Mouse (Mus musculus): ENCODE data around the gene Minpp1. TPM values are rescaled to one million over a fixed set of nuclear protein-coding genes. Genes with fewer than 3 reads are reported as not detected.
"Not testable (repeated sequence)": the region's sequence is repeated elsewhere in the genome, so short reads cannot be mapped to it uniquely, and the experiment has no call there.

Minpp1 gene
- polyA plus RNA-seq, 1 experiment from 2014 or later = 62.9 TPM

- no peak overlapping the region for H3K27ac ChIP-seq
- H3K27me3 ChIP-seq = no peaks in the 10 kb centered on the region
- WGBS = 80% methylated on average over 13 of the region's 13 CpGs
- H3K9me3 ChIP-seq = no peaks in the 10 kb centered on the region
- ATAC-seq (ENCODE audit: borderline replicate concordance, extremely low read depth, low FRiP score, low TSS enrichment) = no peak; the same call in 1 of the 2 replicates
- H3K9ac ChIP-seq = no peak overlapping the region
- no peaks in the 10 kb centered on the region for H3K4me1 ChIP-seq
- no peak overlapping the region for H3K4me2 ChIP-seq
- no peak overlapping the region for H3K4me3 ChIP-seq
- no peaks in the 10 kb centered on the region for H3K36me3 ChIP-seq
Measured at GRCm38 (mm10) chr19:32470570-32471263, 14.9 kb upstream of the Minpp1 start.

- Histone ChIP-seq H3K4me1 (no peaks in the 10 kb centered on the region), H3K4me3 (no peak overlapping the region), H3K36me3 (no peaks in the 10 kb centered on the region), H3K4me2 (no peak overlapping the region), H3K27ac (no peak overlapping the region), H3K27me3 (no peaks in the 10 kb centered on the region), H3K9ac (no peak overlapping the region), H3K9me3 (no peaks in the 10 kb centered on the region)
- ATAC-seq (ENCODE audit: borderline replicate concordance, extremely low read depth, low FRiP score, low TSS enrichment) = no peak
- WGBS = 59% methylated on average over 12 of the region's 12 CpGs
Measured at GRCm38 (mm10) chr19:32476016-32476711, 9.4 kb upstream of the Minpp1 start.

- Histone ChIP-seq H3K27ac (no peak overlapping the region), H3K9ac (no peak overlapping the region), H3K36me3 (no peaks in the 10 kb centered on the region), H3K4me3 (no peak overlapping the region), H3K4me2 (no peak overlapping the region), H3K9me3 (no peaks in the 10 kb centered on the region), H3K27me3 (no peaks in the 10 kb centered on the region), H3K4me1 (no peaks in the 10 kb centered on the region)
- 65% methylated on average over 4 of the region's 4 CpGs for WGBS
- no peak for ATAC-seq (ENCODE audit: borderline replicate concordance, extremely low read depth, low FRiP score, low TSS enrichment)
Measured at GRCm38 (mm10) chr19:32476712-32477052, 8.9 kb upstream of the Minpp1 start.

DNA sequence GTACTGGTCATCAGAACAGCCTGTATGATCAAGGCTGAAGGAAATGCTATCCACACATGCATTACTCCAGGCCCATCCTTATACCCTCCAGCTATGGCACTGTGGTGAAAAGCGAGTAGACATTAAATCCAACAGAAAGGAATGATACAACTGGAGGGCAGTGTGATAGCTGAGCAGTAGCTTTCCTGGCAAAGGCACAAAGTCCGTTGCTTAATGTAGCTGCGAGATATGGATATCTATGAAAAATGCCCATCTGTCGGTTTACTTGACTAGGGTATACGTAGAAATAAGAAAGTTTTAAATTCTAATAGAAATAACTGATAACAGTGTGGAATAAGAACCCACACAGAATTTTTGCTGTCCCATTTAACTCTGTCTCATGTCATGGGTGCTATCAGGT lies 5.3 kb upstream of the Minpp1 start:
- no peak for ATAC-seq (ENCODE audit: borderline replicate concordance, extremely low read depth, low FRiP score, low TSS enrichment)
- Histone ChIP-seq H3K4me2 (no peak overlapping the region), H3K27ac (no peak overlapping the region), H3K27me3 (no peaks in the 10 kb centered on the region), H3K9ac (no peak overlapping the region), H3K4me1 (peaks cover 6% of the 10 kb centered on the region), H3K4me3 (no peak overlapping the region), H3K9me3 (no peaks in the 10 kb centered on the region), H3K36me3 (no peaks in the 10 kb centered on the region)
- WGBS = 77% methylated on average over 5 of the region's 5 CpGs

DNA sequence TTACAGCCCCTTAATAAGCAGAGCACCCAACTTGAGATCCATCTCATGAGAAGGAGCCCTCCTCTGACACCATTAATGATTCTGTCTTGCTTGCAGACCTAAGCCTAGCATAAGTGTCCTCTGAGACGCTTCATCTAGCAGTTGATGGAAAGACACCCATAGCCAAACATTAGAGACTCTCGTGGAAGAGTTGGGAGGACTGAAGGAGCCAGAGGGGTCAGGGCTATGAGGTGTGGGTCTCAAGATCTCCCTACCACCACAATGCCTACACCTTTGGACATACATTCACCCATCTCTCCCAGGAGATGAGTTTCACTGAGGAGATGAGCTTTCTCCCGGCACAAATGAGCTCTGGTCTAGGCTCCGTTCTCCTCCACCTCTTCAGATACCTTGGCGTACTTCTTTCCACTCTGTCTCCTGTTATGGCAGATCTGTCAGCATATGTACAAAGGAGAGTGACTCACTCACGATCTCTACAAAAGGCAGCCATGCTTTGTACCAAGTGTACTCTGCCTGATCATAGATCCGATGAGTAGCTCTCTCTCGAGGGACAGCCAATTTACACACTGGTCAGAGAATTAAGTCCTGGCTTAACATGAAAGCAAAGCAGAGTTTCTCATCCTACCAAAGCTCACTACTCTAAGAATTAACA lies 4.7 kb upstream of the Minpp1 start:
- Histone ChIP-seq H3K36me3 (no peaks in the 10 kb centered on the region), H3K9me3 (no peaks in the 10 kb centered on the region), H3K4me3 (no peak overlapping the region), H3K9ac (no peak overlapping the region), H3K4me1 (peaks cover 6% of the 10 kb centered on the region), H3K27me3 (no peaks in the 10 kb centered on the region), H3K27ac (no peak overlapping the region), H3K4me2 (no peak overlapping the region)
- 82% methylated on average over 8 of the region's 8 CpGs for WGBS
- ATAC-seq (ENCODE audit: borderline replicate concordance, extremely low read depth, low FRiP score, low TSS enrichment) = no peak

DNA sequence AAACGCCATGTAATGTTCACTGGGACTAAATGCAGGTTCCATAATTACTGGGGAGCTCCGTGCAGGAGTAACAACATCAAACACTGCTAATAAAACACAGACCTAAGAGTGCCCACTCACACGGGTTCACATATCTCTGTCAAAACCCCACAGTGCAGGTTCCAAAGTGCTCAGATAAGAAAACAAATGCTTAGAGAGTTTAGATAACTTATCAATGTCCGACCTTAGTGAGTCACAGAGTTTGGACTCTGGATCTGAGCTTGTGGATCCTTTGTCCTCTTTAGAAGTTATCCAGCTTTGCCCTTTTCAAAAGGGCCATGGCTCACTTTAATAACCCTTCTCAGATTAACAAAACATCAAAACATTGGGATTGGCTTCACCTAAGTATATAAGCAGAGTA lies 4.1 kb upstream of the Minpp1 start:
- no peak for ATAC-seq (ENCODE audit: borderline replicate concordance, extremely low read depth, low FRiP score, low TSS enrichment)
- no peaks in the 10 kb centered on the region for H3K36me3 ChIP-seq
- 36% methylated on average over 4 of the region's 4 CpGs for WGBS

DNA sequence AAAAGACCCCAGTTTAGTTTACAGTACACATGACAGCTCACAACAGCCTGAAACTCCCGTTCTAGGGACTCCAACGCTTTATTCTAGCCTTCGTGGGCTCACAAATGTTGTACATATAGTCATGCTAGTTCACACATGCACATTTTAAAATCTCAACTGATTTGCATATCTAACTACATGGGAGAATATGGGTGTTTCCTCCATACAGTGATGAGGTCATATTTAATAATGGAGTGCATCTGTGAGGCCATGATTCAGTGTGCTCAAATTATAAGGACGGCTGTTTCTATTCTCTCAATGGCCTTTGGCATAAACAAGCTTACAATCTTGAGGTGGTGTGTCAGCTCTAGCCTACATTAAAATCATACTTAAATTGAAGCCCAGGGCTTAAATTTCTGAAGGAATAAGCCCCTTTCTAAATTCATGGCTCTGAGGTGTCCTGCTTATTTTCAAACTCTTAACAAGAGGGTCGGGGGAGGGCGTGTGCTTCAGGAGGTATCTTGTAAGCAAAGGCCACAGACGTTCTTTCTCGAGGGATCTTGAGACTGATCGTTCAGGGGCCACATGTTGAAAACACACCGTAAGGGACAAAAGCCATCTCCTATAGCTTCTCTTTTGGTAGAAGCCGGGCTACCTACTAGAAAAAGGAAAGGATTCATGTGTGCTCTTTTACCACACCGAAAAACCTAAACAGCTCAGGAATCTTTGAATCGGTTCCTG lies 468 bp upstream of the Minpp1 start:
- Histone ChIP-seq H3K9me3 (no peaks in the 10 kb centered on the region), H3K4me1 (peaks cover 18% of the 10 kb centered on the region), H3K4me2 (peak overlapping the region; percentile 78), H3K36me3 (no peaks in the 10 kb centered on the region), H3K27ac (peak overlapping the region; percentile 88), H3K9ac (peak overlapping the region; percentile 78), H3K27me3 (no peaks in the 10 kb centered on the region), H3K4me3 (peak overlapping the region; percentile 79)
- no peak for ATAC-seq (ENCODE audit: borderline replicate concordance, extremely low read depth, low FRiP score, low TSS enrichment)
- WGBS = 16% methylated on average over 13 of the region's 13 CpGs

More for the DNA sequence above, 4.1 kb upstream of the Minpp1 start:
- Histone ChIP-seq H3K4me3 (no peak overlapping the region), H3K9me3 (no peaks in the 10 kb centered on the region), H3K4me2 (no peak overlapping the region), H3K27ac (no peak overlapping the region), H3K4me1 (peaks cover 7% of the 10 kb centered on the region), H3K27me3 (no peaks in the 10 kb centered on the region), H3K9ac (no peak overlapping the region)

GRCm38 (mm10) chr19:32486106-32486724 lies 646 bp downstream of the Minpp1 start:
- peak; percentile 91 for ATAC-seq (ENCODE audit: borderline replicate concordance, extremely low read depth, low FRiP score, low TSS enrichment)
- peak overlapping the region; percentile 78 for H3K9ac ChIP-seq
- peak overlapping the region; percentile 78 for H3K4me2 ChIP-seq
- peak overlapping the region; percentile 88 for H3K27ac ChIP-seq
- H3K36me3 ChIP-seq, H3K27me3 ChIP-seq, H3K9me3 ChIP-seq: not testable (repeated sequence)
- WGBS = under 1% methylated on average over 46 of the region's 47 CpGs
- peak overlapping the region; percentile 79 for H3K4me3 ChIP-seq
- H3K4me1 ChIP-seq = peaks cover 18% of the 10 kb centered on the region

DNA sequence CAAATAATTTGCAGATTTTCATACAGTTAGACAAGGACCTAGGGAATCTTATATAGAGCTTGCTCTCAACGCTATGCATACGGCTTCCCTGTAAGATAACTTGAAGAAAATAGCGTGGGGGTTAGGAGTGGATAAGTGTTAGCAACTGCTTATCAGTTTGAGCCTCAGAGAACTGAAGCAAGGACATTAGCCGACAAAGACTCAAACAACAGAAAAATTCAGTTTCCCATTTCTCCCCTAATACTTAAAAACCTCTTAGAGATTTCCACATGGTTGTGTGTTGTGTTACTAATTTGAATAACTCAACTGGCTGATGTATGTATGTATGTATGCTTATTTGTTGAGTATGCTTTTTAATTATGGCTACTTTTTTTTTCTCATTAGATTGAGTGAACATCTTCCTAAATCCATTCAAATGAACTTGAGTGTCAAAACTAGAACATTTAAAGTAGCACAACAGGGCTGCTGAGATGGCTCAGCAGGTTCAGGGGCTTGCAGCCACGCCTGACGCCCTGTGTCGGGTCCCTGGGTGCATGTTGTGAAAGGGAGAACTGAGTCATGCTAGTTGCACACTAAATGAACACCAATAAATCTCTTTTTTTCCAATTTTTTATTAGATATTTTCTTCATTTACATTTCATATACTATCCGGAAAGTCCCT lies 2.2 kb downstream of the Minpp1 start:
- no peak overlapping the region for H3K9ac ChIP-seq
- H3K27me3 ChIP-seq = no peaks in the 10 kb centered on the region
- H3K4me2 ChIP-seq = peak overlapping the region; percentile 78
- H3K36me3 ChIP-seq = 0 out of 2 replicates have a peak, but pooled peaks cover 1% of the 10 kb centered on the region
- H3K4me3 ChIP-seq = peak overlapping the region; percentile 79; the same call in 1 of the 2 replicates
- H3K9me3 ChIP-seq = no peaks in the 10 kb centered on the region
- 76% methylated on average over 8 of the region's 8 CpGs for WGBS
- ATAC-seq (ENCODE audit: borderline replicate concordance, extremely low read depth, low FRiP score, low TSS enrichment) = no peak
- peaks cover 18% of the 10 kb centered on the region for H3K4me1 ChIP-seq
- no peak overlapping the region for H3K27ac ChIP-seq

DNA sequence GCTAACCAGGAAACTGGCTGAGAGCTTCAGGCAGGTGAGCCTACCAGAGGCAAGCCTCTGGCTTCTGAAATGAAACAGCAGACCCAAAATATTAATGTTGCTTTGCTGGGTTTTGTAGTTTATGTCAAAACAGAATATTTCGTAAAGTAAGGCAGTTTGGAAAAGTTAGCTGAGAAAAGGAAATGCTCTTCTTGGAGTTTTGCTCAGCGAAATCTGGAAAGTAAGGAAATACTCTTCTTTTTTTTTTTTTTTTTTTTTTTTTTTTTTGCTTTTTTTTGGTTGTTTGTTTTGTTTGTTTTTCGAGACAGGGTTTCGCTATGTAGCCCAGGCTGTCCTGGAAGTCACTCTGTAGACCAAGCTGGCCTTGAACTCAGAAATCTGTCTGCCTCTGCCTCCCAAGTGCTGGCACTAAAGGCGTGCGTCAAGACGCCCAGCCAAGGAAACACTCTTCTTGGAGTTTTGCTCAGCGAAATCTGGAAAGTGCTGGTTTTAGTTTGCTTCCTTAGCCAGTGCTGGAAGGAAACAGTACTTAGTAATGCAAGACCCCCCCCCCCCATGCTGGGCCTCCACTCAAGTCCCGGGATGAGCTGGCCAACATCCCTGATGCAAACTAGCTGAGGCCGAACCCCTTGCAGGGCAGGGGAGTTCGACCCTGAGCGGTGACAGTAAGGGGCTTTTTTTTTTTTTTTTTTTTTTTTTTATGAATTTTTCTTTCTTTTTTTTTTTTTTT lies 3.8 kb downstream of the Minpp1 start:
- 88% methylated on average over 12 of the region's 12 CpGs for WGBS
- Histone ChIP-seq H3K27me3 (no peaks in the 10 kb centered on the region), H3K27ac (no peak overlapping the region), H3K36me3 (peaks cover 13% of the 10 kb centered on the region; the same call in 1 of the 2 replicates), H3K4me1 (peaks cover 18% of the 10 kb centered on the region), H3K9me3 (no peaks in the 10 kb centered on the region), H3K4me3 (no peak overlapping the region), H3K9ac (no peak overlapping the region), H3K4me2 (no peak overlapping the region)
- ATAC-seq (ENCODE audit: borderline replicate concordance, extremely low read depth, low FRiP score, low TSS enrichment) = no peak
